Mouse (Mus musculus) bone marrow macrophage, adult 2 months (primary cell): ENCODE measurements around the gene Mllt1. TPM values are rescaled to one million over a fixed set of nuclear protein-coding genes. Genes with fewer than 3 reads are reported as not detected.
A peak's percentile ranks its signal among the peaks of the same experiment; 100 is the strongest.

Experiments
- H3K27ac ChIP-seq: 2 replicates; pipeline ENCODE4 v1.5.1; 2012; ENCODE audit warnings: low read depth, low read length; ENCODE audit not compliant: insufficient read depth
- H3K4me1 ChIP-seq: 2 replicates; pipeline ENCODE4 v1.6.1; 2012; ENCODE audit warnings: low read length; ENCODE audit not compliant: control insufficient read depth, insufficient read depth
- H3K4me3 ChIP-seq: 2 replicates; pipeline ENCODE4 v1.5.1; 2012; ENCODE audit warnings: mild to moderate bottlenecking, low read length, moderate library complexity; ENCODE audit not compliant: insufficient read depth
- CTCF ChIP-seq: IDR thresholded peaks from 2 replicates; pipeline ENCODE4 v1.5.1; 2012; ENCODE audit warnings: low read depth, mild to moderate bottlenecking, low read length, moderate library complexity
- POLR2A ChIP-seq: IDR thresholded peaks from 2 replicates; pipeline ENCODE4 v1.6.1; 2012; ENCODE audit warnings: mild to moderate bottlenecking, low read depth, low read length, borderline replicate concordance
- polyA plus RNA-seq: library from polyadenylated mRNA; stranded (reverse); fragments of >200 nt; gene quantifications from 2 replicates; pipeline ENCODE4 v1.2.4, GENCODE M21; 2012; ENCODE audit not compliant: missing spikeins, insufficient read depth, insufficient read length

The Mllt1 gene
- polyA plus RNA-seq, 1 experiment, result 15.5 TPM

DNA sequence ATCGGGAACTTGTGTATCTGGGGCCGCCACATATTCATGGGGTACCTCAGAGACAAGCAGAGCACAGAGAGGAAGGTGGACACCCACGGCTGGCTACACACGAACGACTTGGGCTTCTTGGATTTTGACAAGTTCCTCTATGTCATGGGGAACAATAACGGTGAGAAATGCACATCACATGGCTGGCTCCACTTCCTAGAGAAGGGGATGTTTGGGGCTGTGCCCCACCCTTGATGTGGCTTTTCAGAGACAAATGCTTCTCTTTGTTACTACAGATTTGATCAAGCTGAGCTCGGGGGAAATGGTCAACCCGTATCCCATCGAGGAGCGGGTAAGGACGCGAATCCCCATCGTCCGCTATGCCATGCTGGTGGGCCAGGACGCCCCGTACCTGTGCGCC, 50.4 kb downstream of the Mllt1 start:
- TF ChIP-seq POLR2A (no peak), CTCF (no peak)
- Histone ChIP-seq H3K4me1 (peaks cover 19% of the 10 kb centered on the region), H3K27ac (no peak overlapping the region), H3K4me3 (no peak overlapping the region)

DNA sequence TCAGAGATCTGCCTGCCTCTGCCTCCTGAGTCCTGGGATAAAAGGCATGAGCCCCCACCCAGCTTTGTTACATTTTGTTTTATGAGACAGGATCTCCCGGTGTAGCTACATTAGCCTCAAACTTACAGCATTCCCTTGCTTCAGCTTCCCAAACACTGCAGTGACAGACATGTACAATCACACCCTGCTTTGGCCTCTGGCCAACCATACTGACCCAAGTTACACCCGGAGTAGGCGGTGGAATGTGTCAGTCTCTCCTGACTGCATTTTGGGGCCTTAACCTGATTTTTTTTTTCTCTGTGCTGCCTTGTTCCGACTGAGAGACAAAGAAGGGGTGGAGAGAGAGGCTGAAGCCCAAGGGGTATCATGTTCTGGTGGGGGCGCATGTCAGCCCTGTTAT, 50.9 kb downstream of the Mllt1 start:
- Histone ChIP-seq H3K4me1 (peaks cover 19% of the 10 kb centered on the region), H3K27ac (no peak overlapping the region), H3K4me3 (no peak overlapping the region)
- TF ChIP-seq POLR2A, result no peak
- TF ChIP-seq CTCF, result no peak

DNA sequence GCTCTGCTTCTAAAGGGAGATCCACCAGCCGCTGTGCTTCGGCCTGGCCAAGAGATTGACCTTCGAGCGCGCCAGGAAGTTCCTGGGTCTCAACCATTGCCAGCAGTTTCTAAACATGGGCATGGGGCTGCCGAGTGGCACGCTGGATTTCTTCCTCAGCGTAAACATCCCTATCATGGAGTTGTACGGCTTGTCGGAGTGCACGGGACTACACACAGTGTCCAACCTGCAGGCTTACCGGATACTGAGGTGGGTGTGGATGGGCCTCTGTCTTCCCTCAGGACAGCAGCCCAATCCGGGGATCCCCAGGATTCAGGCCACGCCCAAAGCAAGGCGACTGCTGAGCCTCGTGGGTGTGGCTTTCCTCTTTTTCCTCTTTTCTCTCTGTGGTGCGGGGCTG, 51.6 kb downstream of the Mllt1 start:
- Histone ChIP-seq H3K4me3 (peak overlapping the region; percentile 47), H3K27ac (no peak overlapping the region), H3K4me1 (peaks cover 19% of the 10 kb centered on the region)
- TF ChIP-seq POLR2A, result no peak
- TF ChIP-seq CTCF, result no peak

DNA sequence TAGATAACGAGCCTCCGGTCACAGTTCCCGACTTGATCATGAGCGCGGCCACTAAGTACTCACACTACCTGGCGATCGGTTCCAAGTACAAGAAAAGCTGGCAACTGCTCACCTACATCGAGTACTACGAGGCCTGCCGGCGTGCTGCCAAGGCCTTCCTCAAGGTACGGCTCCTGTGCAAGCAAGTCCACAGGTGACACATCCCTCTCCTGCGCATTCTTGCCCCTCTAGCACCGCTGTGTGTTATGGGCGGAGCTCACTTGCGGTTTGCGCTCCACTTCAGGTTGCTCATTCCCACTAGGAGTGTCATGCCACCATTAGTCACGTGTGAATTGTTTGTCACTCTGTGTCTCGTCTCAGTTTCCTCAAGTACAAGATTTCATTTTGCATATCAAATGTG, 57.8 kb downstream of the Mllt1 start:
- no peaks in the 10 kb centered on the region for H3K4me1 ChIP-seq
- no peak overlapping the region for H3K4me3 ChIP-seq
- no peak for TF ChIP-seq CTCF
- TF ChIP-seq POLR2A, result no peak
- no peak overlapping the region for H3K27ac ChIP-seq

DNA sequence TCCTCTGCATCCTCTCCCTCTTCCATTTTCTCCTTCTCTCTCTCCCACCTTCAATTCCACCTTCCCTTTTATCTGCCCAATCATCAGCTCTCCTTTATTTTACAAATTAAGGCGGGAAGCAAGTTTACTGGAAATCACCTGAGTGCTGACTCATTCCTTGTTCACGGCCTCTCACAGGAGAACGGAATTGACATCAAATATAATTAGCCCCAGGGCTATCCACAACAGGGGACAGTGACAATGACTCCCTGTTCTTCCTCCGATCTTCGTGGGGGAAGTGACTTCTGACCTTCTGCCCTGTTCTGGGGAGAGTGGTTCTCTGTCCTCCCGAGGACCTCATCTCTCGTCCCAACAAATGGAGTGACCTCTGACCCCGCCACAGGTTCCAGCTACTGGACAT, 58.2 kb downstream of the Mllt1 start:
- no peak overlapping the region for H3K4me3 ChIP-seq
- TF ChIP-seq CTCF (no peak), POLR2A (no peak)

DNA sequence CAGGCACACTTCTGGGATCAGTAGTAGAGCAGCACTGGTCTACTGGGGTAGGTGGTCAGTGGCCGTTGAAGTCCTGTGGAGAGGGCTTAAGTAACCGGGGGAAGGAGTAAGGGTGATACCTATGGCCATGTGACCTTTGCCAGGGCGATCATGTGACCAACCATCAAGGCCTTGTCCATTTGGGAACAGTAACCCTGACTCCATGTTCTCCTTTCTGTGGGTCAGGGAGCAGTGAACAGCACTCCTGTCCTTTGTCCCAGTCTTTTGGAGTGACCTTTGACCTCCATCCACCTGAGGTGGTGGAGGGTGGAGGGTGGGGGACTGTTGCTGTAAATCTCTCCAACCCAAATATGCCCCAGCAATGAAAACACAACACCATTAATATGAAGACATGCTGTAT, 58.8 kb downstream of the Mllt1 start:
- no peak overlapping the region for H3K4me3 ChIP-seq
- TF ChIP-seq POLR2A (no peak), CTCF (no peak)
- H3K4me1 ChIP-seq, result no peaks in the 10 kb centered on the region
- no peak overlapping the region for H3K27ac ChIP-seq

More for the DNA sequence above, 58.2 kb downstream of the Mllt1 start:
- Histone ChIP-seq H3K27ac (no peak overlapping the region), H3K4me1 (no peaks in the 10 kb centered on the region)

DNA sequence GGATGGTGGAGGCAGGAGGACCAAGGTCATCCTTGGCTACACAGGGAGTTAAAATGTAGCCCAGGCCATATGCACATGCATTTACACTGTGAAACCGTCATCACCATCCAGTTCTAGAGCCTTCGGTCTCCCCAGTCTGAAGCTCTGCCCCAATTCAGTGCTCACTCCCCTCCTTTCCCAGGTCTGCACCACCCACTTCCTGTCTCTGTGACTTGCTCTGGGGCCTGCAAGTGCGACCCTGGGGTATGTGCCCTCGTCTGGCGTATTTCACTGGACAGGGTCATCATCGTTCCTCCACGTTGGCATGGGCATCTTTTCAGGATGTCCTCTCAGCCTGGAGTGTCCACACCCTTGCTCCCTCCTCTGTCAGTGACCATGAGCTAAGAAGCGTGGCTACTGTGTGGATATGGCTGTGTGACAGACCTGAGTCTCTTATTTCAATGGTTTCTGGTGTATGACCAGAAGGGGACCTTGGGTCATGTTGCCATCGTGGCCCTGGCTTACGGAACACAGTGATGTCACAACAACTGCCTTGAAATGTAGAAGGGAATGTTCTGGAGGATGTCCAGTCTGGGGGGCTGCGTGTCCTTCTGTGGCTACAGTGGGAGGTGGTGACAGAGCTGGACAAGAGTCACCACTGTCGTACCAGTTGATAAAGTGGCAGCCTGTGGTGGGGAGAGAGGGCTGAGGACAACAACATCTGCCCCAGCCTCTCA, 60.1 kb downstream of the Mllt1 start, which contains the start of gene 1700061G19Rik:
1700061G19Rik (plus strand) TSS at position 542 of the 716 bp plus-strand sequence.
- no peak within 1 kb of the TSS for H3K4me3 ChIP-seq
- no peak within 1 kb of the TSS for H3K27ac ChIP-seq
- TF ChIP-seq POLR2A, result no peak
- TF ChIP-seq CTCF, result no peak
- no peaks in the 10 kb centered on the region for H3K4me1 ChIP-seq

- no peak within 1 kb of the TSS for H3K27ac ChIP-seq
- H3K4me3 ChIP-seq, result no peak within 1 kb of the TSS
- TF ChIP-seq CTCF, result no peak
- no peak for TF ChIP-seq POLR2A
- no peaks in the 10 kb centered on the region for H3K4me1 ChIP-seq
These were observed 61.0 kb downstream of the Mllt1 start, which contains the start of gene Acsbg2 for GRCm38 (mm10) chr17:56874237-56874636. Gene Acsbg2 (minus strand): TSS chr17:56874447.

GRCm38 (mm10) chr17:56872512-56872911, 62.7 kb downstream of the Mllt1 start:
- no peak for TF ChIP-seq CTCF
- no peak for TF ChIP-seq POLR2A
- no peak overlapping the region for H3K4me3 ChIP-seq
- no peak overlapping the region for H3K27ac ChIP-seq
- no peaks in the 10 kb centered on the region for H3K4me1 ChIP-seq

- no peaks in the 10 kb centered on the region for H3K4me1 ChIP-seq
- H3K4me3 ChIP-seq, result no peak overlapping the region
- no peak overlapping the region for H3K27ac ChIP-seq
- TF ChIP-seq POLR2A, result no peak
- no peak for TF ChIP-seq CTCF
These were observed 63.4 kb downstream of the Mllt1 start for GRCm38 (mm10) chr17:56871767-56872166.
